Mouse (Mus musculus) midbrain, embryonic 14.5 days (tissue): Measurements from ENCODE around the gene Dnah1. TPM values are rescaled to one million over a fixed set of nuclear protein-coding genes. Genes with fewer than 3 reads are reported as not detected.
A peak's percentile ranks its signal among the peaks of the same experiment; 100 is the strongest.

ENCODE experiments used
- ATAC-seq: fragments of 200-750 bp; cut with Nextera tagmentation; 2 replicates; pipeline ENCODE4 v1.8.0; 2017; ENCODE audit warnings: moderate number of reproducible peaks, moderate library complexity; ENCODE audit not compliant: low FRiP score, low TSS enrichment
- DNase-seq: peaks from one replicate; pipeline ENCODE4 v3.0.0-alpha.2; 2015
- H3K27ac ChIP-seq: fragments of 300-500 bp; sonication (generic); replicated peaks from 2 replicates; pipeline ENCODE4 v1.5.1; 2014; ENCODE audit warnings: mild to moderate bottlenecking, low read depth, low read length, moderate library complexity
- H3K27me3 ChIP-seq: fragments of 300-500 bp; sonication (generic); 2 replicates; pipeline ENCODE4 v1.6.1; 2014; ENCODE audit warnings: low read length, control low read depth, mixed read lengths; ENCODE audit not compliant: control insufficient read depth, insufficient read depth
- H3K36me3 ChIP-seq: fragments of 300-500 bp; sonication (generic); 2 replicates; pipeline ENCODE4 v1.6.1; 2014; ENCODE audit warnings: low read length, control low read depth; ENCODE audit not compliant: control insufficient read depth, insufficient read depth
- H3K4me1 ChIP-seq: fragments of 300-500 bp; sonication (generic); 2 replicates; pipeline ENCODE4 v1.6.1; 2014; ENCODE audit warnings: mild to moderate bottlenecking, antibody characterized with exemption, low read length, control low read depth; ENCODE audit not compliant: control insufficient read depth, insufficient read depth
- H3K4me2 ChIP-seq: fragments of 300-500 bp; sonication (generic); 2 replicates; pipeline ENCODE4 v1.6.1; 2014; ENCODE audit warnings: mild to moderate bottlenecking, low read length, moderate library complexity
- H3K4me3 ChIP-seq: fragments of 300-500 bp; sonication (generic); replicated peaks from 2 replicates; pipeline ENCODE4 v1.5.1; 2014; ENCODE audit warnings: low read depth, low read length
- H3K9ac ChIP-seq: fragments of 300-500 bp; sonication (generic); replicated peaks from 2 replicates; pipeline ENCODE4 v1.6.1; 2014; ENCODE audit warnings: mild to moderate bottlenecking, low read length, moderate library complexity
- H3K9me3 ChIP-seq: fragments of 300-500 bp; sonication (generic); 2 replicates; pipeline ENCODE4 v1.6.1; 2016; ENCODE audit warnings: low read length, control low read depth, mixed read lengths; ENCODE audit not compliant: control insufficient read depth
- WGBS: fragments of 180-500 bp; shearing (Covaris S2); extraction: QIAGEN DNeasy Blood & Tissue Kit; methylation state at CpG from one replicate; pipeline ENCODE4 v1.1.7; 2014; 5-methylcytosine and 5-hydroxymethylcytosine counted together
- polyA plus RNA-seq: library from polyadenylated mRNA; unstranded; fragments of >200 nt; fragmentation: Nextera tagmentation; extraction: Ambion mirVana; gene quantifications from 2 replicates; pipeline ENCODE4 v1.2.1, GENCODE M21; 2014

Gene Dnah1
- polyA plus RNA-seq, 1 experiment from 2014 or later = 5.2 TPM

GRCm38 (mm10) chr14:31216846-31217245 lies 106.8 kb downstream of the Dnah1 start, which contains the start of gene Nisch:
TSS of gene Nisch (minus strand) at chr14:31216946.
- no peaks in the 10 kb centered on the region for H3K36me3 ChIP-seq
- H3K9ac ChIP-seq = no peak within 1 kb of the TSS
- DNase-seq (no peak), ATAC-seq (no peak)
- H3K27me3 ChIP-seq = no peaks in the 10 kb centered on the region
- H3K4me3 ChIP-seq = no peak within 1 kb of the TSS
- H3K4me1 ChIP-seq = 0 out of 2 replicates have a peak, but pooled peaks cover 5% of the 10 kb centered on the region
- 0 out of 2 replicates have a peak within 1 kb of the TSS, but pooled peaks have one; percentile 20 for H3K27ac ChIP-seq
- no peaks in the 10 kb centered on the region for H3K9me3 ChIP-seq
- peak within 1 kb of the TSS; percentile 12 for H3K4me2 ChIP-seq
- 49% methylated on average over 2 of the region's 2 CpGs for WGBS

GRCm38 (mm10) chr14:31215157-31216002 lies 108.3 kb downstream of the Dnah1 start:
- peak; percentile 64 for ATAC-seq
- Histone ChIP-seq H3K9ac (no peak overlapping the region; the same call in 1 of the 2 replicates), H3K36me3 (no peaks in the 10 kb centered on the region), H3K4me1 (0 out of 2 replicates have a peak, but pooled peaks cover 5% of the 10 kb centered on the region), H3K27me3 (no peaks in the 10 kb centered on the region), H3K4me2 (peak overlapping the region; percentile 6; the same call in 1 of the 2 replicates), H3K4me3 (no peak overlapping the region), H3K9me3 (no peaks in the 10 kb centered on the region), H3K27ac (0 out of 2 replicates have a peak overlapping the region, but pooled peaks have one; percentile 20)
- WGBS = 34% methylated on average over 15 of the region's 15 CpGs
- DNase-seq = peak; percentile 87

GRCm38 (mm10) chr14:31214684-31215083 lies 109.0 kb downstream of the Dnah1 start:
- 0 out of 2 replicates have a peak, but pooled peaks cover 5% of the 10 kb centered on the region for H3K4me1 ChIP-seq
- no peak overlapping the region for H3K4me2 ChIP-seq
- H3K27ac ChIP-seq = no peak overlapping the region
- no peak for DNase-seq
- H3K36me3 ChIP-seq = no peaks in the 10 kb centered on the region
- no peaks in the 10 kb centered on the region for H3K27me3 ChIP-seq
- 83% methylated on average over 3 of the region's 3 CpGs for WGBS
- no peak overlapping the region for H3K9ac ChIP-seq
- ATAC-seq = no peak
- H3K4me3 ChIP-seq = no peak overlapping the region
- no peaks in the 10 kb centered on the region for H3K9me3 ChIP-seq

- H3K36me3 ChIP-seq = no peaks in the 10 kb centered on the region
- no peak overlapping the region for H3K27ac ChIP-seq
- no peak overlapping the region for H3K9ac ChIP-seq
- ATAC-seq (no peak), DNase-seq (no peak)
- no peaks in the 10 kb centered on the region for H3K27me3 ChIP-seq
- 0 out of 2 replicates have a peak, but pooled peaks cover 5% of the 10 kb centered on the region for H3K4me1 ChIP-seq
- no peaks in the 10 kb centered on the region for H3K9me3 ChIP-seq
- no peak overlapping the region for H3K4me2 ChIP-seq
- WGBS = 72% methylated on average over 8 of the region's 8 CpGs
- H3K4me3 ChIP-seq = no peak overlapping the region
Observed at GRCm38 (mm10) chr14:31213868-31214267, 109.8 kb downstream of the Dnah1 start.

- DNase-seq = no peak
- Histone ChIP-seq H3K4me2 (no peak overlapping the region), H3K4me1 (peaks cover 5% of the 10 kb centered on the region; the same call in 1 of the 2 replicates), H3K27me3 (no peaks in the 10 kb centered on the region), H3K27ac (no peak overlapping the region), H3K4me3 (no peak overlapping the region), H3K9me3 (no peaks in the 10 kb centered on the region), H3K9ac (no peak overlapping the region), H3K36me3 (no peaks in the 10 kb centered on the region)
- ATAC-seq = no peak
- WGBS = 88% methylated on average over 3 of the region's 3 CpGs
Observed at GRCm38 (mm10) chr14:31212499-31212898, 111.2 kb downstream of the Dnah1 start.

GRCm38 (mm10) chr14:31211854-31212253 lies 111.8 kb downstream of the Dnah1 start:
- DNase-seq (no peak), ATAC-seq (no peak)
- no peaks in the 10 kb centered on the region for H3K27me3 ChIP-seq
- no peaks in the 10 kb centered on the region for H3K9me3 ChIP-seq
- H3K4me1 ChIP-seq = peaks cover 10% of the 10 kb centered on the region; the same call in 1 of the 2 replicates
- no peak overlapping the region for H3K4me2 ChIP-seq
- H3K9ac ChIP-seq = no peak overlapping the region
- no peak overlapping the region for H3K27ac ChIP-seq
- WGBS = 91% methylated on average over 6 of the region's 6 CpGs
- H3K4me3 ChIP-seq = no peak overlapping the region
- no peaks in the 10 kb centered on the region for H3K36me3 ChIP-seq

Other genes with a start within 250 kb of the Dnah1 start
- gene Smim4, start 194.9 kb downstream of the Dnah1 start, polyA plus RNA-seq = 64.8 and 77.7 TPM in 2 replicates
- 234 and 284 TPM in 2 replicates for gene Nt5dc2, start 192.8 kb downstream of the Dnah1 start, polyA plus RNA-seq
- 6.6 and 26.6 TPM in 2 replicates for gene Stab1, start 155.3 kb downstream of the Dnah1 start, polyA plus RNA-seq
- gene Tnnc1, start 115.6 kb downstream of the Dnah1 start, polyA plus RNA-seq = 2.1 and 2.6 TPM in 2 replicates
- 280 and 343 TPM in 2 replicates for gene Nisch, start 107.0 kb downstream of the Dnah1 start, polyA plus RNA-seq
- 0.12 and 0.24 TPM in 2 replicates for gene Sema3g, start 106.0 kb downstream of the Dnah1 start, polyA plus RNA-seq
- gene Phf7, start 72.6 kb downstream of the Dnah1 start, polyA plus RNA-seq = 12.0 and 12.1 TPM in 2 replicates
- gene Bap1, start 72.4 kb downstream of the Dnah1 start, polyA plus RNA-seq = 102 and 118 TPM in 2 replicates
- gene Capn7, start 12.7 kb upstream of the Dnah1 start, polyA plus RNA-seq = 67.1 and 89.4 TPM in 2 replicates
- gene Sh3bp5, start 112.2 kb upstream of the Dnah1 start, polyA plus RNA-seq = 40.0 and 82.4 TPM in 2 replicates
- gene Eaf1, start 170.5 kb upstream of the Dnah1 start, polyA plus RNA-seq = 7.0 and 10.8 TPM in 2 replicates
- gene Mettl6, start 171.1 kb upstream of the Dnah1 start, polyA plus RNA-seq = 37.3 and 55.2 TPM in 2 replicates